Mouse (Mus musculus) leukemia stem cell, adult 10-12 weeks (primary cell): ENCODE data around the gene Farsa. TPM values are rescaled to one million over a fixed set of nuclear protein-coding genes. Genes with fewer than 3 reads are reported as not detected.

Source experiments
- polyA plus RNA-seq: library from polyadenylated mRNA; stranded (reverse); fragments of >175 nt; gene quantifications from 2 replicates; pipeline ENCODE4 v1.2.3, GENCODE M21; 2012; ENCODE audit warnings: low replicate concordance

Farsa gene
- polyA plus RNA-seq = 41.5 and 103 TPM in 2 replicates

DNA sequence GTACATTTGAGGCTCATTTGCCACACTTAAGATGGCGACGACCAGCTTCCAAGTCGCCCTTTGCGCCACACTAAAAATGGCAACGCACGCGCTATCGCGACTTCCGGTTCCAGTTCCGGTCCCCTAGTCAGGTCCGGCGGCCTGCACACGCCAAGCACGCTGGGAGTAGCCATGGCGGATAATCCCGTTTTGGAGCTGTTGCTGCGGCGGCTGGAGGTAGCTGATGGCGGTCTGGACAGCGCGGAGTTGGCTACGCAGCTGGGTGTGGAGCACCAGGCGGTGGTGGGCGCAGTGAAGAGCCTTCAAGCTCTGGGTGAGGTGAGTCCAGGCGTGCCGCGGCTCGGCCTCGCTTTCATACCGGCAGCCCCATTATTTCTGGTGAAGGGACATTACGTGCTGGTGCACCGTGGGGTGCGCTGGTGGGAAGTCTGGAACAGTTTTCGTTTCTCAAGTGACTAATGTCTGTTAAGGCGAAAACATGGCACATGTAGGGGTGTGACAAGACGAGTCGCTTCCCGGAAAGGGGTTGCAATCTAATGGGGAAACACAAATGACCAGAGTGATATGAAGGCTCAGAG is at the start of gene Farsa:
Gene Farsa, plus strand, starts transcription at position 126 of the 578 bp plus-strand sequence.

DNA sequence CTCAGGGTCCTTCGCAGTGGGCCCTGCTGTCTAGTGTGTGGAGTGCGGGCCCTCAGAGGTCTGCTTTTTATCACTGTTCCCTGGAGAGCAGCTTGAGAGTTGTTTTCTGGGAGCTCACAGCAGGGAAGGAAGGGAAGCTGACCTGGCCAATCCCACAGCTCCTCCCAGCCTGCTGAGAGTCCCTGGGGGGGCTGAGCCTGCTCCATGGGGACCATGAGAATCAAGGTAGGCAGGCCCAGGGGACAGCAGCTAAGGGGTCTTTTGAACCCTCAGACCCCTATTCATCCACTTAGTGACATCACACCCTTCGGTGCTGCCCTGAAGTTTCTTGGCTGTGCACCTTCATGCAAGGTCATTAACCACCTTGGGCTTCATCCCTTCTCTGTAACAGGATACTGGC is 34.1 kb upstream of the Farsa start, which contains the start of gene Dand5:
Gene Dand5, minus strand, starts transcription at position 101 of the 400 bp plus-strand sequence.

DNA sequence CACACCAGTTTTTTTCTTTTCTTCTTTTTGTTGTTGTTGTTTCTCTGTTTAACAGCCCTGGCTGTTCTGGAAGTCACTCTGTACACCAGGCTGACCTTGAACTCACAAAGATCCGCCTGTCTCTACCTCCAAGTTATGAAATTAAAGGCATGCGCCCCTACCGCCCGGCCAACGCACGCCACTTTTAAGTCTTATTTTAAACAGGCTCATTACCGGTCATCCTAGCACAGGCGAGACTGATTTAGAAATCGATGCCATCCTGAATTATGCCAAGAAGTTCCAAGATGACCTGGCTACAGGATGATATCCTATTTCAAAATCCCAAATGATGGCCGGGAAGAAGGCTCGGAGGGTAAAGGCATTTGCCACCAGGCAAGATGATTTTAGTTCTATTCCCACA is 25.3 kb upstream of the Farsa start, which contains the start of gene Gadd45gip1:
Gene Gadd45gip1, plus strand, starts transcription at position 33 of the 400 bp plus-strand sequence.

DNA sequence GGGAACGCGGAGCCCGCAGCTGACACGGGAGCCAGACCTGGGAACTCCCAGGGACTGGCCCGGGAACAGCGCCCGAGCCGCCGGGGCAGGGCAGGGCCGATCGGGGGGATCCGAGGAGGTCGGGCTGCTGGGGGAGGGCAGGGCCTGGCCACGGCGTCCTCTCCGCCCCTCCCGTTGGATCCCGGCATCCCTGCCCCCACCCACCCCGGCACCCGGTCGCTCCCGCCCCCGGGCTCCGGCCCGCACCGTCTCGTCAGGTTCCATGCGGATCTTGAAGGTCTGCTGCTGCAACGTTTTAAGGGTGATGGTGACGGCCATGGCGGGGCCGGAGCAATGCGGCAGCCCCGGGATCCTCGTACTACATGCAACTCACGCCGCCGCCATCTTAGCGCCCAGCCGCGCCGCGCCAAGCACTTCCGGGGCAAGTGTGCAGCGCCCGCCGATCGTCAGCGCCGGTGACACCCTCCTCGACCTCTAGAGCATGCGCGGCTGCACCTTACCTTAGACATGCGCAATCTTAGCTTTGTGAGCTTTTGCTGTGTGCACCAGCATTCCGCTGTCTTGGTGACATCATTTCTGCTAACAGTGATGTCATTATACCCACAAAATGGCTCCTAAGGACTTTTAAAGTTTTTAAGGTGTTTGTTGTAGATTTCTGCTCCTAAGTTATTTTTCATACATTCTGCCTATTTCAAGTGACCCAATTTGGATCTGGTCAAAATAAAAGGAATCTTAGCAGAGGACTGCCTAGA is 16.4 kb upstream of the Farsa start, which contains the start of gene Rad23a:
Gene Rad23a, minus strand, starts transcription at position 418 of the 752 bp plus-strand sequence.

DNA sequence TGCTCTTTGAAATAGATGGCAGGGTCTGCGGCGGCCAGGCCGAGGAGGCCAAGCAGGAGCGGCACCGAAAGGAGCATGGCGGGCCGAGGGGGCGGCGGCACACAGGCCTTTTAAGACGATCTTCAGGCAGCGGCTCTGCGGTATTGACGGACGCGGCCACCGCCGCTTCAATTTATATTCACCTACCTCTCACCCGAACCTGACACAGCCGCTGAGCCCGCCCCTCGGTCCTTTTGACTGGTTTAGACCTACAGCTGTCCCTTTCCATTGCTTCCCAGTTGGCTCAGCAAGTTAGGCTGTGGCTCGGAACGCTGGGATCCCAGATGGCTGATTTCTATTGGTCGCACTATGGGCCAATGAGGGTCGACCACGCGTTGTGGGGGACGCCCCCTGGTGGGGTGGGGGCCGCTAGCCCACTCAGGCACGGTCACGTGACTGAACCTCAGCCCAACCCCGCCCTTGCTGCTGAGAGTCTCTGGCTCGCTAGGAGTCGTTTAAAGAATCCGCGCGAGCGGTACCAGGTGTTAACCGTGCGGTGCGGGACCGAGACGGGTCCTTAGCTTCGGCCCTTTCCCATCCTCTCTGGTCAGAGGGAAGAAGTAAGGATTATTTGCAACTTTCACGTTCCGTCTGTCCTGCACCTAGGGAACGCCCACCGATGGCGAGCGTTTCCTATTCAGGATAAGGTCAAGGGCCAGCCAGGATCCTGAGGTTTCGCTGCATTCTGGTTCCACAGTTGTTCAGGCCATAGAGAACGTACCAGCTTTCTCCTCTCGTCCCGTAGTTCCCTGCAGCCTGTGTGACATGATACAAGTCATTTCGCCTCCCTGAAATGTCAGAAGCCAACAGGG is 9.8 kb upstream of the Farsa start, which contains the start of gene Calr:
Gene Calr, minus strand, starts transcription at position 213 of the 851 bp plus-strand sequence.

DNA sequence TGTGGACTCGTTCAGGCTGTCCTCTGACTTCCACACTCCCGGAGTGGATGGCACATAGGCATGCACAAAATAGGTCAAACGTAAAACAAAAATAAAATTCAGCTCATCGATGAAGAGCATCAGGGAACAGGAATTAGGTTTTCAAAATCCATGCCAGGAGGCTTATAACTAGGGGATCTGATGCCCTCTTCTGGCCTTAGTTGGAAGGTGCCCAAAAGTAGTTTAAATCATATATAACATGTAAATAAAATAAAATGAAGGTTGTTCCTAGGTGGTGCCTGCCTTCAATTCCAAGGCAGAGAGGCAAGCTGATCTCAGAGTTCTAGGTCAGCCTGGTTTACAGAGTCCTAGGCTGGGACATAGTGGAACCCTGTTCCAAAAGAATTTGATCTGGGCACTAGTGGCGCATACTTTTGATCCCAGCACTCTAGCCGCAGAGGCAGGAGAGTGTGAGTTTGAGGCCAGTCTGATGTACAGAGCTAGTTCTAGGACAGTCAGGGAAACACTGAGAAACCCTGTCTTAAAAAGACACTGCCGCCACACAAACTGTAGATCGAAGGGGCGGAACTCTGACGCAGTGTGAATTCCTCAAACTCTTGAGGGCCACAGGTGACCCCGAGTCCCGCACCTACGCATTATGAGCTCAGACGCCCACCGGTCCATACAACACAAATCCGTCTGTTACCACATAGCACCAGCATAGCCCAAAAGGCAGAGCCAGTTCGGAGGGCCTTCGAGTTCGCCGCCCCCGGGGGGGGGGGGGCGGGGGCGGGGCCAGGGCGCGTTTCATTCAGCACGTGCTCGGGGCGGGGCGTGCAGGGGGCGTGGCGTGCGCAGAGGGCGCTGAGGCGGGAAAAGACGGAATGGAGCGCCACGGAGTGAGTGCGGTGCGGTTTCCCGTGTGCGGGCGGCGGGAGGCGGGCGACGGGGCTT is 14.9 kb downstream of the Farsa start, which contains the start of gene Syce2:
Gene Syce2, plus strand, starts transcription at position 736 of the 933 bp plus-strand sequence.

DNA sequence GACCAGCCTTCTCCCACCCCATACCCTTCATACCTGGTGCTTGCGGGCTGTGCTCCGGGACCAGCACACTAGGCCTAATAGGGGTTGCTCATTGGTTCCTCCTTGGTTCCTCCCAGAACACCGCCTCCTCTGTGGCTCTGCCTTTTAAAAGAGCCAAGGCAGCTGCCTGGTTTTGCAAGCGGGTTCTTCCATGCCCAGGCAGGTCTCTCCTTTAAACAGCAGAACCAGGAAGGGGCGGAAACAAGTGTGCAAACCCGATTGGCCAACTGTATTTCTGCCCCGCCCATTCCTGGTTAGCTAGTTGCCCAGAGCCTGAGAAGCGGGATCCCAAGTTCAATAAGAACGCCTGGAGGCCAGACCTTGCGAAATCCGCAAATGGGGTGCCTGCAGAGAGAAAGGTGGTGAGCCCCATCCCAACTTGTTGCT is 36.9 kb downstream of the Farsa start, which contains the start of gene Gcdh:
Gene Gcdh, minus strand, starts transcription at position 213 of the 426 bp plus-strand sequence.

DNA sequence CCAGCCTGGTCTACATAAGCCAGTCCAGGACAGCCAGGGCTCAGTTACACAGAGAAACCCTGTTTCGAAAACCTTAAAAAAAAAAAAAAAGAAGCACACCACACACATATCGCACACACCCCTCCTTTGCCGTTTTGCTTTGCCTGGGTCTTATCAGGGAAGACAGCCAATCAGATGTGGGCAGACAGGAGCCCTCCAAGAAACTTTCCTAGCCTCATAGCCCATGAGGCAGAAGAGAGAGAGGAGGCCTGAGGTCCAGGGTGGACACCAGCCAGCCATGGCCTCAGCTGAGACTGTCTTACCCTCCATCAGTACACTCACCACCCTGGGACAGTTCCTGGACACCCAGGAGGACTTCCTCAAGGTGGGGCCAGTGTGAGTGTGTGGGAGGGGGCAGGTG is 45.0 kb downstream of the Farsa start, which contains the start of gene Klf1:
Gene Klf1, plus strand, starts transcription at position 177 of the 400 bp plus-strand sequence.

DNA sequence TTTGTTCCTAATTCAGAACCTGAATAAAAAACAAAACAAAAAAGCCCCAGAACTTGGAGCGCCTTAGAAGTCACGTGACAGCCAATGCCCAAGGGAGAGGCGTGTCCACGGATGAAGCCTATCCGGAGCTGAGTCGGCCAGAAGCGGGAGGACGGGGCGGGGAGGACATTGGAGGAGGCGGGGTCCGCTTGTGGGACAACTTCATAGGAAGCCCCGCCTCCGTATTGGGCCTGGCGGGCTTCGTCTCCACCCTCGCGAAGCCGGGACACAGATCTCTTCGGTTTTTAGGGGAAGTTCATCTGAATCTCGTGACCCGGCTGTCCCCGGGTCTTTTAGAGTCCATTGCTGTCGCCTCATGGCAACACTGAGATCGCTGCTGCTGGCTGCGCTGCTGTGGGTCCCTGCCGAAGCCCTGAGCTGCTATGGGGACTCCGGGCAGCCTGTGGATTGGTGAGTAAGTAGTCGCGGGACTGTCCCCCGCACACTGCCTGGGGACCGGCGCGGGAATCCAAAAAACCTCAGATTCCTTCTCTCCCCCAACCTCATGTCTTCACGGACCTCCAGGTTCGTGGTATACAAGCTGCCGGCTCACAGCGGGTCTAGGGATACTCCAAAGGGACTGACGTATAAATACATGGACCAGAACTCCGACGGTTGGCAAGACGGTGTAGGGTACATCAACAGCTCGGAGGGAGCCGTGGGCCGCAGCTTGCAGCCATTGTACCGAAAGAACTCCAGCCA is 51.8 kb downstream of the Farsa start, which contains the start of gene Dnase2a:
Gene Dnase2a, plus strand, starts transcription at position 140 of the 741 bp plus-strand sequence.

Other genes starting within 250 kb of the Farsa start
- 84.4 and 161 TPM in 2 replicates for gene Ier2, start 194.1 kb upstream of the Farsa start, polyA plus RNA-seq
- 263 and 316 TPM in 2 replicates for gene Trmt1, start 170.7 kb upstream of the Farsa start, polyA plus RNA-seq
- 145 and 272 TPM in 2 replicates for gene Nacc1, start 169.1 kb upstream of the Farsa start, polyA plus RNA-seq
- 190 and 269 TPM in 2 replicates for gene Lyl1, start 155.5 kb upstream of the Farsa start, polyA plus RNA-seq
- gene G430095P16Rik, start 134.0 kb upstream of the Farsa start, polyA plus RNA-seq = 27.2 and 30.1 TPM in 2 replicates
- 88.8 and 111 TPM in 2 replicates for gene Nfix, start 56.6 kb upstream of the Farsa start, polyA plus RNA-seq
- 1.6 and 2.0 TPM in 2 replicates for gene Dand5, start 34.2 kb upstream of the Farsa start, polyA plus RNA-seq
- 50.6 and 92.7 TPM in 2 replicates for gene Gadd45gip1, start 25.5 kb upstream of the Farsa start, polyA plus RNA-seq
- 1,135 and 1,429 TPM in 2 replicates for gene Rad23a, start 16.3 kb upstream of the Farsa start, polyA plus RNA-seq
- 243 and 806 TPM in 2 replicates for gene Calr, start 10.1 kb upstream of the Farsa start, polyA plus RNA-seq
- 58.0 and 82.4 TPM in 2 replicates for gene Syce2, start 15.1 kb downstream of the Farsa start, polyA plus RNA-seq
- gene Gcdh, start 36.9 kb downstream of the Farsa start, polyA plus RNA-seq = 47.9 and 84.2 TPM in 2 replicates
- 1,095 and 1,669 TPM in 2 replicates for gene Klf1, start 44.9 kb downstream of the Farsa start, polyA plus RNA-seq
- gene Dnase2a, start 51.6 kb downstream of the Farsa start, polyA plus RNA-seq = 14.5 and 50.4 TPM in 2 replicates
- 0.66 and 1.1 TPM in 2 replicates for gene Mast1, start 80.4 kb downstream of the Farsa start, polyA plus RNA-seq
- gene Rtbdn, start 90.0 kb downstream of the Farsa start, polyA plus RNA-seq = not detected in 2 replicates
- gene Gm49661, start 112.4 kb downstream of the Farsa start, polyA plus RNA-seq = not detected in 2 replicates
- gene Prdx2, start 112.6 kb downstream of the Farsa start, polyA plus RNA-seq = 98.3 and 368 TPM in 2 replicates
- gene Rnaseh2a, start 112.8 kb downstream of the Farsa start, polyA plus RNA-seq = 523 and 1,249 TPM in 2 replicates
- gene Junb, start 121.7 kb downstream of the Farsa start, polyA plus RNA-seq = 244 and 401 TPM in 2 replicates
- gene Hook2, start 133.6 kb downstream of the Farsa start, polyA plus RNA-seq = 8.4 and 10.8 TPM in 2 replicates
- 0.15 TPM in 1 of 2 replicates, not detected in the other for gene Best2, start 157.5 kb downstream of the Farsa start, polyA plus RNA-seq
- gene Asna1, start 168.3 kb downstream of the Farsa start, polyA plus RNA-seq = 115 and 306 TPM in 2 replicates
- gene Trir, start 169.8 kb downstream of the Farsa start, polyA plus RNA-seq = 189 and 354 TPM in 2 replicates
- 9.4 and 25.7 TPM in 2 replicates for gene Tnpo2, start 179.9 kb downstream of the Farsa start, polyA plus RNA-seq
- 8.5 and 14.5 TPM in 2 replicates for gene Fbxw9, start 203.1 kb downstream of the Farsa start, polyA plus RNA-seq
- not detected in 2 replicates for gene Gm5741, start 211.0 kb downstream of the Farsa start, polyA plus RNA-seq
- gene Dhps, start 214.8 kb downstream of the Farsa start, polyA plus RNA-seq = 54.9 and 75.7 TPM in 2 replicates
- 2.5 and 39.0 TPM in 2 replicates for gene Wdr83os, start 223.8 kb downstream of the Farsa start, polyA plus RNA-seq
- gene Wdr83, start 224.3 kb downstream of the Farsa start, polyA plus RNA-seq = 6.1 and 19.9 TPM in 2 replicates
- gene Man2b1, start 226.3 kb downstream of the Farsa start, polyA plus RNA-seq = 2.8 and 9.6 TPM in 2 replicates